Mouse (Mus musculus) MEL-GATA-1-ER (cell line): ENCODE results near the gene Clcn1.

Experiments used
- DNase-seq: peaks from one replicate; pipeline ENCODE4 v3.0.0-alpha.2; 2012; ENCODE audit warnings: low read depth; ENCODE audit errors: extremely low read depth

Clcn1 gene

DNA sequence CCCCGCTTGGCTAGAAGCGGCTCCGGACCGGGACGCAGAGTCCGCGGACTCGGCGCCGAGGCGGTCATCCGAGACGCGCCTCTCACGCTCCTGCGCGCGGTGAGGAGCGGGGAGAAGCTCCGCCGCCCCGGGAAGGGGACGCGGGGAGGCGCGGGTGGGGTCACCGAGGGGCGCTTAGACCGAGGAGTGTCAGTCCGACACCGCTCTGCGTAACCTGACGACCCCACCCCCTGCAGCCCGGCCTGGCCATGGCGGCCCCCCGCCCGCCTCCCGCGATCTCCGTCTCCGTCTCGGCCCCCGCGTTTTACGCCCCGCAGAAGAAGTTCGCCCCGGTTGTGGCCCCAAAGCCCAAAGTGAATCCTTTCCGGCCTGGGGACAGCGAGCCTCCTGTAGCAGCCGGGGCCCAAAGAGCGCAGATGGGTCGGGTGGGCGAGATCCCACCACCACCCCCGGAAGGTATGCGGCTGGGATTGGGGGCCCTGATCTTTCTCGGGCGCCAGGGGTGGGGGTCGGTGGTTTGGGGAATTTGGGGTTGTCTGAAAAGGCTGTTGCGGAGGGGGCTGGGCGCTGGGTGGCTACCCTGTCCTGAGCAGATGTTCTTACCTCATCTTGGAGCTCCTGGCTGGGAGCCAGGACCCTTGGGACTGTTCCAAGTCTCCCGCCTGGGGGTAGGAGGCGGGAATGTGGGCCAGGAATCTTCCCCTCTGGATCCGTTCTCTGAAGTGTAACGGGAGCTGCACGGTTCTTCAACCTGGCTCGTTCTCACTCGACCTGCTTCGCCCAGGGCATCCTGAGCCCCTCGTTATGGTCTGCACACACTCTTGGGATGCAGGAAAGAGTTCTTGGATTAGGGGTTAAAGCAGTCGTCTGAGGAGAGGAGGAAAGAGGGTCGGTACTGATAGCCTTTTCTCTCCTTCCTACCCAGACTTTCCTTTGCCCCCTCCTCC, 63.8 kb downstream of the Clcn1 start:
- no peak for DNase-seq

GRCm38 (mm10) chr6:42350968-42351775, 64.7 kb downstream of the Clcn1 start:
- no peak for DNase-seq

- no peak for DNase-seq
Observed at GRCm38 (mm10) chr6:42351776-42352485, 65.4 kb downstream of the Clcn1 start.

- no peak for DNase-seq
Observed at GRCm38 (mm10) chr6:42352486-42352846, 66.0 kb downstream of the Clcn1 start.

- DNase-seq, result peak; percentile 95
Observed at GRCm38 (mm10) chr6:42353180-42353579, 66.7 kb downstream of the Clcn1 start.

GRCm38 (mm10) chr6:42354076-42355019, 67.9 kb downstream of the Clcn1 start:
- DNase-seq, result peak; percentile 62

DNA sequence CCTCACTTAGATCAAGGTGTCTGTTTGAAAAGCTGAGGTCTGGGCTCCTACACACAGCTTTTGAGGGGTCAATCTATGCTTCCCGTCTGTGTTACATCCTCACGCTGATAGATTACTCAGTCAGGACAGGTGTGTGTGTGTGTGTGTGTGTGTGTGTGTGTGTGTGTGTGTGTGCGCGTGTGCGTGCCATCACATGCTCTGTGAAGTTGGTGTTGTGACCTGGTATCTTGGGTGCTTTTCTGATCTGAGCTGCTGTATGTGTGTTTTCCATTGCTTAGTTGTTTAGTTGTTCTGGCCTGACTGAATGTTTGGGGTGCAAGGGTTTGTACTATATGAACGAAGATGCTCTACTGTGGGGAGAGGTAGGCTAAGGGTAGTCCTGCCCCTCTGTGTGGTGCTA, 68.9 kb downstream of the Clcn1 start:
- DNase-seq, result no peak

DNA sequence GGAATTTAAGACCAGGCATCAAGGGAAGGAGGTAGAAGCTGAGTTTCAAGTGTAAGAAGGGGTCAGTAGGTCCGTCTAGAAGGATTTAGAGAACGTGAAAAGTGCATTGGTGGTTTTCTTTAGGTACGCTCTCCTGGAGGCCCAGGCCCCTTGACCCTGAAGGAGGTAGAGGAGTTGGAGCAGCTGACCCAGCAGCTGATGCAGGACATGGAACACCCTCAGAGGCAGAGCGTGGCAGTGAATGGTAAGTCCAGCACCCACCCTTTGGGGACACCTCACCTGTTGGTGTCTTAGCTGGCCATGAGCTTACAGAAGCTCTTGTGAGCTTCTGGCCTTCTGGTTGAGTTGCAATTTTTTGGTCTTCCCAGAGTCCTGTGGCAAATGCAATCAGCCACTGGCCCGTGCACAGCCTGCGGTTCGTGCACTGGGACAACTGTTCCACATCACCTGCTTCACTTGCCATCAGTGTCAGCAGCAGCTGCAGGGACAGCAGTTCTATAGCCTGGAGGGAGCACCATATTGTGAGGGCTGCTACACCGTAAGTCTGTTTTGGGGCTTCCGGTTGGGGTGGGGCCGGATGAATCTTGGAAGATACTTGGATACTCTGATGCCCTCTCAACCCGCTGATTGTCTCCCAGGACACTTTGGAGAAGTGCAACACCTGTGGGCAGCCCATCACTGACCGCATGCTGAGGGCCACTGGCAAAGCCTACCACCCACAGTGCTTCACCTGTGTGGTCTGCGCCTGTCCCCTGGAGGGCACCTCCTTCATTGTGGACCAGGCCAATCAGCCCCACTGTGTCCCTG, 69.5 kb downstream of the Clcn1 start:
- DNase-seq, result no peak

- DNase-seq, result no peak
Observed at GRCm38 (mm10) chr6:42356913-42357312, 70.4 kb downstream of the Clcn1 start.

GRCm38 (mm10) chr6:42357901-42358300, 71.4 kb downstream of the Clcn1 start:
- DNase-seq, result no peak

DNA sequence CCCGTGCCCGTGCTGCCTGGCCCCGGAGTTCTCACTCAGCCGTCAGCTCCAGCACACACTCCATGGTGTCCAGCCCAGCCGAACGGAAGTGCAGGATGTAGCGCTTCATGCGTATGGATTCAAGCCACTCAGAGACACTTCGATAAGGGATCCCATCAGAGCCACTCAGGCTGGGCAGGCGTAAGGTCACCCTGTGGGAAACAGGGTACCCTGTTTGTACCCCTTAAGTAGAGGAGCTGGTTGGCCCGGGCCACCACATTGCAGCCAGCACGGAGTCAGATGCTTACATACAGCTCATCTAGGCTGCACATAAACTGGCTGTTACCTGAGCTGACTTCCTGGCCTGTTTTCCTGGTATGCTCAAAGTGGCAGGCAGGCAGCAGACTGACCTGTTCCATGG, 72.4 kb downstream of the Clcn1 start:
- DNase-seq, result no peak

- no peak for DNase-seq
Observed at GRCm38 (mm10) chr6:42359364-42360147, 73.1 kb downstream of the Clcn1 start.

DNA sequence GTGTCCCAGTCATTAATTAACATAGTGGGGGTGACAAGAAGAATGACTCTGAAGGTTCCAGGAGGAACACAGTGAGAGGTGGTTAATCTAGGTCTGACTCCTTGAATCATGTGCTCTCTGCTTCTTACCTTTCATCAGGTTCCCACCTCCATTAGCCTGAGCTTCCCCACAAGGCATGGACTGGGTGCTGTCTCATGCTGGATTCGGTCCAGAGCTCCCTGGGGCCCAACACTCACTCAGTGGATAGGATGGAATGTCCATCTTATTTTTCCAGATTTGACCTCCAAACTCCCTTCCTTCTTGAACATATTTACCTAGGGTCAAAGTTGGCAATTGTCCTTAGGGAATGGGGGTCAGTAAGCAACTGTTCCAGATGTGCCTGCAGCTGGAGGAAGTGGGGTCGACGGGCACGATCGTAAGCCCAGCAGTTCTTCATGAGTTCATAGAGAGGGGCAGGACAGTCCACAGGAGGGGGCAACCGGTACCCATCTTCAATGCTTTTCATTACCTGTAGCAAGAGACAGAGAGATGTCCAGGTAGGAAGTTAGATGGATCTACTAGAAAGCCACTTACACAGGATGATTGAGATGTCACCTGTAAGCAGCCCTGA, 73.9 kb downstream of the Clcn1 start:
- no peak for DNase-seq

DNA sequence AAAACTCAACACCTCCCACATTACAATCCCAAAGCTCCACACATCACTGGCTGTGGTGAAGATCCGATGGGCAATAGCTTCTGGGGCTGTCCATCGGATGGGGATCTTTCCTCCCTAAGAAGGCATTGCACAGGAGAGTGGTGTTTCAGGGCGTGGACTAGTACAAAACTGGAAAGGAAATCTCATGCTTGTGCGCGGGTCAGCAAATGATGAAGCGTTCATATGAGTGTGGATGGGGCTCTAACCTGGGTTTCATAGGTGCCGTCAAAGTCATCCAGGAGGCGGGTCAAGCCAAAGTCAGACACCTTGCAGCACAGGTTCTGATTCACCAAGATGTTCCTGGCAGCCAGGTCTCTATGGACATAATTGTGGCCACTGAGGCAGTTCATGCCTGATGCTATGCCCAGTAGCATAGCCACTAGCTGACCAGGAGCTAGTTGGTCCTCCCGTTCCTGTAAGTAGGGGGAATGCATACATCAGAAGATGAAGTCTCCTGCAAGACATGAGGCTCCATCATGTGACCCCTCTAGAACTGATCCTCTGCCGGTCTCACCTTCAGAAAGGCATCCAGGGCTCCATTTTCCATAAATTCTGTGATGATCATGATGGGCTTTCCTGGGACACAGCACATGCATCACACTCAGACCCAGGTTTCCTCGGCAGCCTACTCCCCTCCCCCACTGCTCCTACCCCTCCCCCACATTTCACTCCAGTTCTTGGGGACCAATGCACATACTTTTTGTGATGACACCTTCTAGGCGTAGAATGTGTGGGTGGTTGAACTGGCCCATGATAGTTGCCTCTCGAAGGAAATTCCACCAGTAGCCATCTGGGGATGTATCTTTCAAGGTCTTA, 74.8 kb downstream of the Clcn1 start:
- DNase-seq, result no peak

DNA sequence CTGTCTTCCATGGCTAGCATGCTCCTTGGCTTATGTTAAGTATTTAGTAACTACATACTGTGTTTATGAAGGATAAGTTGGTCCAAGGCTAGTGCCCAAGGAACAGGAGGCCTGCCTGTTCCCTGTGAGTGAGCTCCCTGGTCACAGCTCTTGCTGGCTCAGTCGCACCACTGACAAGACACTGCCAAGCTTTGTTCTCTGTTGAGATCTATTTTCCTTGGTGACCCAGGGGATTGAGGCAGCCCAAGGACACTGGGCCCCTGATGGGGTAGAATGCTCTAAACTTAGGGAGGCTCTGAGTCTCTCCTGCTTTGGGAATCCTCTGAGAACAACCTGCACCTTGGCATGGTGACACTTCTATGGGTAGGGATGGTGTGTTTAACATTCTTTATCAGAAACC, 75.6 kb downstream of the Clcn1 start:
- no peak for DNase-seq

GRCm38 (mm10) chr6:42362497-42362896, 76.0 kb downstream of the Clcn1 start:
- no peak for DNase-seq

GRCm38 (mm10) chr6:42362974-42363373, 76.5 kb downstream of the Clcn1 start:
- DNase-seq, result no peak

DNA sequence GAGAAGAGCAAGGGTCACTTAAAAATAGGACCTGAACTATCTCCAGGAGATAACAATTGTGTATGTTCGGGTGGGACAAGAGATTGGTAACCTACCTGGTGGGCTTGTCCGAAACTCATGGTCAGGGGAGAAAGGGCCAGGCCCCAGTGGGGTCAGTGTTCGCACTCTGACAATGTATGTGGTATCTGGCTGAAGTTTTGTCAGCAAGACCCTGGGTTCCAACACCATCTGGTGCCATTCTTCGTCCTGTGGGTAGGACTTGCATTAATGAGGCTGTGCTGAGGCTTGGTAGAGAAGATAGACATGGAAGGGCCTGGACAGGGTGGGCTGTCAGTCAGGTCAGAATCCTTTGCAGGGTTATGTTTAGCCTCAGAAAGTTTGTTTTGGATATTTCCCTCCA, 77.6 kb downstream of the Clcn1 start:
- no peak for DNase-seq
